ENCODE assay signal across 27 mouse cellular contexts in genomic region chr11:96482711-96483110, GRCm38 (mm10). TPM values are rescaled to one million over a fixed set of nuclear protein-coding genes. Genes with fewer than 3 reads are reported as not detected.
DNase-seq lines count a peak whose midpoint lies in the region; ATAC-seq and TF ChIP-seq lines count a peak whose summit lies in the region.
"Had no signal": no experiment of that assay in that cellular context is flagged by ENCODE, and none has a peak within 500 bp of the region (broad histone marks: within the 10 kb centered on the region; RNA-seq: fewer than 3 reads in every experiment).

No protein-coding gene starts in this region.

- H3K4me2 ChIP-seq in kidney, postnatal 0 days (ENCODE audit: low read length) = no peak overlapping the region
- H3K4me2 ChIP-seq: embryonic facial prominence, embryonic 15.5 days; hindbrain, embryonic 12.5 days had no signal

- intact Hi-C loops in left cerebral cortex, postnatal 4 days (cut with DNase I) = no loop called here

- ATAC-seq in kidney, postnatal 0 days (replicated peaks; ENCODE audit: low FRiP score, low read depth) = no peak
- ATAC-seq: activated CD4-positive, CD25-positive, alpha-beta regulatory T cell, adult 4 months; forebrain, embryonic 14.5 days; hindbrain, embryonic 16.5 days; Patski had no signal

- no peak overlapping the region for H3K9ac ChIP-seq in kidney, postnatal 0 days (ENCODE audit: low read depth, low read length)
- H3K9ac ChIP-seq: embryonic facial prominence, embryonic 15.5 days; hindbrain, embryonic 12.5 days had no signal

- DNase-seq in embryo, embryonic 10 days (ENCODE audit: low spot score) = peak; percentile 65
- DNase-seq in embryo, embryonic 9.5 days (ENCODE audit: extremely low spot score) = no peak
- DNase-seq in kidney, postnatal 0 days (ENCODE audit: low spot score) = peak; percentile 61
- DNase-seq in kidney, postnatal 4 days = no peak
- DNase-seq in forelimb bud, embryonic 11.5 days (ENCODE audit: low read depth, low spot score) = peak; percentile 74
- peak; percentile 66 for DNase-seq in mesoderm, embryonic 11.5 days (ENCODE audit: low read depth, low spot score)
- DNase-seq in thymus, adult 18-20 months = no peak
- no peak for DNase-seq in left cerebral cortex, postnatal 4 days
- DNase-seq: adrenal gland, adult 2 months; adrenal gland, postnatal 25 days; cerebellum, adult 18-20 months; cerebellum, postnatal 10 days; gastrocnemius, postnatal 10 days; heart, adult 18-20 months; heart, postnatal 10 days; heart, postnatal 4 days had no signal

- no peak overlapping the region for H3K27ac ChIP-seq in kidney, postnatal 0 days
- H3K27ac ChIP-seq: embryonic facial prominence, embryonic 15.5 days; forebrain, embryonic 10.5 days; heart, embryonic 10.5 days; hindbrain, embryonic 12.5 days had no signal

- no peak overlapping the region for H3K4me3 ChIP-seq in kidney, postnatal 0 days (replicated peaks; ENCODE audit: low read depth, low read length)
- H3K4me3 ChIP-seq: embryonic facial prominence, embryonic 15.5 days; erythroblast, embryonic 14.5 days; forebrain, embryonic 10.5 days; heart, embryonic 10.5 days; hindbrain, embryonic 12.5 days had no signal

- no peak for TF ChIP-seq CTCF in kidney, postnatal 0 days (IDR thresholded peaks at IDR 0.05; ENCODE audit: low read depth)

- no peaks in the 10 kb centered on the region for H3K9me3 ChIP-seq in kidney, postnatal 0 days (replicated peaks; ENCODE audit: low read length)
- H3K9me3 ChIP-seq: embryonic facial prominence, embryonic 15.5 days; forebrain, embryonic 10.5 days; heart, embryonic 10.5 days; hindbrain, embryonic 12.5 days had no signal

- no peaks in the 10 kb centered on the region for H3K27me3 ChIP-seq in kidney, postnatal 0 days (ENCODE audit: insufficient read depth, low read length)
- H3K27me3 ChIP-seq: embryonic facial prominence, embryonic 15.5 days; hindbrain, embryonic 12.5 days; Patski had no signal

- no peaks in the 10 kb centered on the region for H3K36me3 ChIP-seq in kidney, postnatal 0 days (ENCODE audit: insufficient read depth, low read length)
- H3K36me3 ChIP-seq: embryonic facial prominence, embryonic 15.5 days; forebrain, embryonic 10.5 days; heart, embryonic 10.5 days; hindbrain, embryonic 12.5 days had no signal

- H3K4me1 ChIP-seq in kidney, postnatal 0 days (replicated peaks; ENCODE audit: insufficient read depth, low read length) = no peaks in the 10 kb centered on the region
- H3K4me1 ChIP-seq: embryonic facial prominence, embryonic 15.5 days; forebrain, embryonic 10.5 days; heart, embryonic 10.5 days; hindbrain, embryonic 12.5 days had no signal

- 20% methylated on average over 3 of the region's 3 CpGs for WGBS in kidney, postnatal 0 days

RNA-seq across cellular contexts. Expression of gene Skap1, which starts 18.3 kb away (rescaled TPM):
- 7.6 and 8.7 TPM in 2 replicates for polyA plus RNA-seq in kidney, postnatal 0 days (2015; fragmentation: Nextera tagmentation; extraction: Ambion mirVana)
- total RNA-seq in left cerebral cortex, postnatal 4 days (2021) = 1 to 10 TPM; 1.1 to 1.3 TPM
- total RNA-seq: CH12.LX; common myeloid progenitor, adult 5-6 weeks had no signal
- polyA plus RNA-seq: erythroblast, embryonic 14.5 days had no signal

Comparison
In these comparisons a context has a peak if more than half of its experiments do, and no peak if none do; other contexts are left out.
1. DNase-seq: peak in embryo, embryonic 10 days (single experiment), kidney, postnatal 0 days (single experiment), forelimb bud, embryonic 11.5 days (single experiment) and mesoderm, embryonic 11.5 days (single experiment); none in embryo, embryonic 9.5 days (single experiment), kidney, postnatal 4 days (0 of 2), thymus, adult 18-20 months (0 of 2) and left cerebral cortex, postnatal 4 days (single experiment).